Mouse (Mus musculus) heart, adult 2 months (tissue): ENCODE data around the gene Slc27a1. TPM values are rescaled to one million over a fixed set of nuclear protein-coding genes. Genes with fewer than 3 reads are reported as not detected.

Experiments
- DNase-seq, 2 experiments: peaks; one replicate each; pipeline ENCODE4 v3.0.0; 2021
- H3K27ac ChIP-seq: fragments of 200-600 bp; 2 replicates; pipeline ENCODE4 v1.8.1; 2022
- H3K27me3 ChIP-seq: fragments of 200-500 bp; 2 replicates; pipeline ENCODE4 v1.6.1; 2012; ENCODE audit warnings: mild to moderate bottlenecking, low read length, inconsistent platforms, mixed read lengths; ENCODE audit not compliant: control insufficient read depth, insufficient read depth
- H3K36me3 ChIP-seq: fragments of 200-500 bp; 2 replicates; pipeline ENCODE4 v1.6.1; 2012; ENCODE audit warnings: low read length, inconsistent platforms; ENCODE audit not compliant: control insufficient read depth, insufficient read depth
- H3K4me1 ChIP-seq: fragments of 200-500 bp; 2 replicates; pipeline ENCODE4 v1.6.1; 2011; ENCODE audit warnings: low read length; ENCODE audit not compliant: control insufficient read depth, insufficient read depth
- H3K4me3 ChIP-seq: fragments of 200-600 bp; 2 replicates; pipeline ENCODE4 v1.8.1; 2022
- H3K79me2 ChIP-seq: fragments of 200-500 bp; replicated peaks from 2 replicates; pipeline ENCODE4 v1.6.1; 2012; ENCODE audit warnings: mild to moderate bottlenecking, inconsistent platforms, low read length, moderate library complexity, mixed read lengths; ENCODE audit not compliant: control insufficient read depth, insufficient read depth
- H3K9ac ChIP-seq: fragments of 200-500 bp; 2 replicates; pipeline ENCODE4 v1.6.1; 2012; ENCODE audit warnings: low read depth, mild to moderate bottlenecking, control low read depth, inconsistent platforms, low read length, mixed read lengths
- CTCF ChIP-seq: fragments of 200-600 bp; IDR thresholded peaks from 2 replicates; pipeline ENCODE4 v1.8.1; 2022; ENCODE audit warnings: antibody characterized with exemption, mild to moderate bottlenecking, moderate library complexity
- EP300 ChIP-seq: fragments of 200-500 bp; IDR thresholded peaks from 2 replicates; pipeline ENCODE4 v1.6.1; 2011; ENCODE audit warnings: low read depth, low read length, control low read depth; ENCODE audit not compliant: insufficient read depth
- POLR2A ChIP-seq: fragments of 200-500 bp; IDR thresholded peaks from 2 replicates; pipeline ENCODE4 v1.6.1; 2011; ENCODE audit warnings: mild to moderate bottlenecking, low read depth, low read length, control low read depth; ENCODE audit not compliant: insufficient read depth
- WGBS: fragments of 180-500 bp; shearing (Covaris S2); methylation state at CpG from one replicate; pipeline ENCODE4 v1.1.7; 2018; 5-methylcytosine and 5-hydroxymethylcytosine counted together
- intact Hi-C: fragments of 180-260 bp; cut with DNase I; formaldehyde crosslinking; loops from one replicate; pipeline ENCODE4 v1.15.1; 2025
- polyA plus RNA-seq: library from polyadenylated mRNA; depleted of rRNA; stranded (reverse); fragments of >200 nt; gene quantifications from 2 replicates; pipeline ENCODE4 v1.2.3, GENCODE M21; 2012
- total RNA-seq, 2 experiments: library from RNA; stranded (reverse); gene quantifications; 2 replicates each; pipeline ENCODE4 v1.2.3; 2021

Gene Slc27a1
- total and polyA plus RNA-seq, 3 experiments: 159 to 227 (median 191) TPM

GRCm38 (mm10) chr8:71580201-71580600 lies 11.5 kb downstream of the Slc27a1 start:
- DNase-seq: no peak
- Histone ChIP-seq H3K4me3 (no peak overlapping the region), H3K36me3 (no peaks in the 10 kb centered on the region), H3K27me3 (no peaks in the 10 kb centered on the region), H3K4me1 (no peaks in the 10 kb centered on the region; the same call in 1 of the 2 replicates), H3K79me2 (no peaks in the 10 kb centered on the region), H3K27ac (no peak overlapping the region; the same call in 1 of the 2 replicates), H3K9ac (no peak overlapping the region)
- intact Hi-C loops: no loop called here
- no peak for TF ChIP-seq EP300
- no peak for TF ChIP-seq CTCF
- no peak for TF ChIP-seq POLR2A
- WGBS: 56% methylated on average over 9 of the region's 9 CpGs

GRCm38 (mm10) chr8:71586891-71587290 lies 18.2 kb downstream of the Slc27a1 start:
- H3K36me3 ChIP-seq: no peaks in the 10 kb centered on the region
- DNase-seq: no peak
- TF ChIP-seq CTCF: peak; percentile 73
- no peak for TF ChIP-seq EP300
- no peak for TF ChIP-seq POLR2A
- no peak overlapping the region for H3K9ac ChIP-seq
- no peaks in the 10 kb centered on the region for H3K27me3 ChIP-seq
- intact Hi-C loops: no loop called here
- no peak overlapping the region for H3K4me3 ChIP-seq
- WGBS: 79% methylated on average over 2 of the region's 2 CpGs
- no peak overlapping the region for H3K27ac ChIP-seq
- no peaks in the 10 kb centered on the region for H3K4me1 ChIP-seq
- H3K79me2 ChIP-seq: no peaks in the 10 kb centered on the region

DNA sequence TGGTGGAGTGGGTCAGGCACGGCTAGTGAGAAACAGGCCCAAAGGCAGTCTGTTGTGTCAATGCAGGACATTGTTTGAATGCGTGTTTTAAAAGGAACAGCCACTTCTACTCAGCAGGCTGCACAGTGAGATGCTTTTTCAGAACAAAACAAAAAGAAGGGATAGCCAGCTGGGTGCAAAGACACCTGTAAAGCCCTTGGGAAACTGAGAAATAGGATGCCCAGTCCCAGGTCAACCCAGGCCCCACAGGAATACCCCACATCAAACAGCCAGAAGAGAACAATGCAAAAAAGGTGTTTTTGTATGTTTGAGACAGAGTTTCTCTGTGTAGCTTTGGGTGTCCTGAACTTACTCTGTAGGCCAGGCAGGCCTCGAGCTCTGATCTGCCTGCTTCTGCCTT lies 20.1 kb downstream of the Slc27a1 start:
- no peak for TF ChIP-seq EP300
- no peak for TF ChIP-seq CTCF
- no peak for TF ChIP-seq POLR2A

GRCm38 (mm10) chr8:71591017-71591416 lies 22.3 kb downstream of the Slc27a1 start:
- peak overlapping the region; percentile 92 for H3K4me3 ChIP-seq
- no peaks in the 10 kb centered on the region for H3K27me3 ChIP-seq
- H3K4me1 ChIP-seq: peaks cover 8% of the 10 kb centered on the region
- H3K79me2 ChIP-seq: no peaks in the 10 kb centered on the region
- intact Hi-C loops: loop anchor here (5.0 kb wide), 2 partner anchors 94 to 129 kb away; partner anchors contain the start of genes Abhd8 and Mrpl34
- no peak for DNase-seq
- H3K27ac ChIP-seq: peak overlapping the region; percentile 99
- 23% methylated on average over 5 of the region's 5 CpGs for WGBS
- no peak overlapping the region for H3K9ac ChIP-seq
- H3K36me3 ChIP-seq: no peaks in the 10 kb centered on the region
- TF ChIP-seq POLR2A (no peak), CTCF (no peak), EP300 (no peak)

More for the DNA sequence above, 20.1 kb downstream of the Slc27a1 start:
- intact Hi-C loops: no loop called here
- H3K79me2 ChIP-seq: no peaks in the 10 kb centered on the region
- H3K4me3 ChIP-seq: no peak overlapping the region
- peaks cover 6% of the 10 kb centered on the region for H3K4me1 ChIP-seq
- no peaks in the 10 kb centered on the region for H3K36me3 ChIP-seq
- DNase-seq: no peak
- H3K27ac ChIP-seq: no peak overlapping the region
- no peaks in the 10 kb centered on the region for H3K27me3 ChIP-seq
- no peak overlapping the region for H3K9ac ChIP-seq
- WGBS: 74% methylated on average over 3 of the region's 3 CpGs

GRCm38 (mm10) chr8:71591471-71592373 lies 23.0 kb downstream of the Slc27a1 start, which contains the start of gene Pgls:
Pgls (plus strand) TSS chr8:71592176.
- DNase-seq: peak; percentile 96 to 98
- intact Hi-C loops: loop anchor here (2.0 to 5.0 kb wide), 3 partner anchors 19 to 129 kb away; partner anchors contain the start of genes Abhd8, Colgalt1 and Mrpl34
- H3K36me3 ChIP-seq: no peaks in the 10 kb centered on the region
- peak within 1 kb of the TSS; percentile 99 for H3K27ac ChIP-seq
- WGBS: under 1% methylated on average over 71 of the region's 71 CpGs
- peak within 1 kb of the TSS; percentile 97 for H3K9ac ChIP-seq
- TF ChIP-seq CTCF (no peak), EP300 (0 out of 2 replicates have a peak, but pooled peaks have one; percentile 34), POLR2A (peak; percentile 77)
- H3K79me2 ChIP-seq: no peaks in the 10 kb centered on the region
- H3K4me3 ChIP-seq: peak within 1 kb of the TSS; percentile 92
- H3K27me3 ChIP-seq: no peaks in the 10 kb centered on the region
- H3K4me1 ChIP-seq: peaks cover 8% of the 10 kb centered on the region

DNA sequence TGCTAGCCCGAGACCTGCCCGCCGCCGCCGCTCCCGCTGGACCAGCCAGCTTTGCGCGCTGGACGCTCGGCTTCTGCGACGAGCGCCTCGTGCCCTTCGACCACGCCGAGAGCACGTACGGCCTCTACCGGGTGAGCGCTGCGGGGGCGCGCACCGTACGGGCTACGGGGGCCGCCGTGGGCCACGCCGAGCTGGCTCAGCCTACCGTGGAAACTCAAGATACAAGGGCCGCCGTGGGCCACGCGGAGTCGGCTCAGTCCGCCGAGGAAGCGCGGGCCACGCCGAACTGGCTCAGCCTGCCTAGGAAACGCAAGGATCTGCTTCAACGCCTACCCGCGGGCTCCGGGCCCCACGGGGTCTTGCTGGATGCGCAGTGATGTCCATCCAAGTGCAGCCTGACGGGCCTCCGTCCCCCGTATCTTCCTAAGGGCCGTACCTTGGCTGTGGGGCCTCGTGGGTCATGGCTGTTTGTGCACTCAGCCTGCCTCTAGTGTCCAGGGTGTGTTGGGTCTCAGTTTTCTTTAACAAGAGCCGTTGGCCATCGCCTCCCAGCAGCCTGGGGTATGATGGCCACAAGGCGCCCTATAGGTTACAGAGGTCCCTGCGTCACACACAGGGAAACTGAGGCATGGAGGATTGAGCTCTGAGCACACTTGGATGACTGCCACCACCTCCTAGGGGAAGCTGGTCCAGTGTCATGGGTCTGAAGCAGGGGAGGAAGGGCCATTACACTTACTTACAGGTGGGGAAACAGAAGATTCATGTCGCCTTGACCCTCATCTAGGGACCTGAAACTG lies 23.9 kb downstream of the Slc27a1 start:
- Histone ChIP-seq H3K79me2 (no peaks in the 10 kb centered on the region), H3K4me1 (peaks cover 10% of the 10 kb centered on the region), H3K4me3 (peak overlapping the region; percentile 92), H3K36me3 (no peaks in the 10 kb centered on the region), H3K9ac (peak overlapping the region; percentile 97), H3K27me3 (no peaks in the 10 kb centered on the region), H3K27ac (peak overlapping the region; percentile 99)
- intact Hi-C loops: loop anchor here (2.0 to 5.0 kb wide), 3 partner anchors 18 to 130 kb away; partner anchors contain the start of genes Abhd8, Colgalt1 and Mrpl34
- DNase-seq: peak in 1 of 2 experiments; percentile 89
- 4% methylated on average over 60 of the region's 60 CpGs for WGBS
- TF ChIP-seq EP300: no peak
- no peak for TF ChIP-seq POLR2A
- TF ChIP-seq CTCF: no peak
